Mouse (Mus musculus) adrenal gland, postnatal 4 days (tissue): Measurements from ENCODE around the gene Zfp781. TPM values are rescaled to one million over a fixed set of nuclear protein-coding genes. Genes with fewer than 3 reads are reported as not detected.
"Not testable (repeated sequence)": the region's sequence is repeated elsewhere in the genome, so short reads cannot be mapped to it uniquely, and the experiment has no call there.

Experiments
- DNase-seq, 2 experiments: peaks; one replicate each; pipeline ENCODE4 v3.0.0; 2021 to 2022; ENCODE audit warnings: low spot score in 2 of 2, mixed read lengths in 2 of 2
- long read RNA-seq, 2 experiments: library from polyadenylated mRNA; stranded (forward); transcript quantifications; one replicate each; pipeline ENCODE4 v2.0.0; 2021
- total RNA-seq, 2 experiments: library from RNA; stranded (reverse); gene quantifications; 2 replicates each; pipeline ENCODE4 v1.2.3; 2021

Gene Zfp781
- total RNA-seq: 1 to 10 TPM; 3.3 to 3.6 TPM
- long read RNA-seq, experiment 1: 0 reads
- long read RNA-seq, experiment 2: 0 reads

GRCm38 (mm10) chr10:81929842-81930743, at the start of gene Zfp781:
TSS of gene Zfp781 (minus strand) at chr10:81930480.
- DNase-seq: not testable (repeated sequence)

GRCm38 (mm10) chr10:81978365-81979003, 48.2 kb upstream of the Zfp781 start:
- not testable (repeated sequence) for DNase-seq

GRCm38 (mm10) chr10:81930744-81931118, 451 bp upstream of the Zfp781 start:
- DNase-seq: not testable (repeated sequence)

- DNase-seq: not testable (repeated sequence)
Observed at GRCm38 (mm10) chr10:81863409-81864407, 66.6 kb downstream of the Zfp781 start, which contains the start of gene Gm32687. TSS of gene Gm32687 (plus strand) at chr10:81863934.

Other genes with a start within 250 kb of the Zfp781 start
- 10 to 100 TPM in 1 of 2 experiments, 1 to 10 TPM in 1; 8.7 to 14.6 TPM for gene Zfp433, start 225.7 kb downstream of the Zfp781 start, total RNA-seq
- gene Gm3055, start 159.3 kb downstream of the Zfp781 start, total RNA-seq: 1 to 10 TPM; 4.8 to 7.5 TPM
- 1 to 10 TPM; 3.0 to 4.7 TPM for gene Gm4767, start 118.3 kb downstream of the Zfp781 start, total RNA-seq
- gene Gm32687, start 66.5 kb downstream of the Zfp781 start, total RNA-seq: 1 to 10 TPM; 4.6 to 5.9 TPM
- gene Zfp873, start 117.6 kb upstream of the Zfp781 start, total RNA-seq: 10 to 100 TPM; 14.6 to 15.5 TPM
- gene BC024063, start 152.9 kb upstream of the Zfp781 start, total RNA-seq: 1 to 10 TPM; 4.7 to 6.0 TPM
- 10 to 100 TPM in 1 of 2 experiments, 1 to 10 TPM in 1; 9.2 to 10.8 TPM for gene AU041133, start 197.5 kb upstream of the Zfp781 start, total RNA-seq